Mouse (Mus musculus) heart, adult 9 months (tissue): ENCODE measurements around the gene Mdc1.
A peak's percentile ranks its signal among the peaks of the same experiment; 100 is the strongest.

Experiments
- DNase-seq, 2 experiments: peaks; one replicate each; pipeline ENCODE4 v3.0.0; 2022; ENCODE audit warnings: low spot score in 2 of 2

The Mdc1 gene

GRCm38 (mm10) chr17:35879245-35880057, 38.1 kb downstream of the Mdc1 start, which contains the start of gene Dhx16:
Dhx16 (plus strand) TSS chr17:35879819.
- DNase-seq = peak; percentile 86 to 94

GRCm38 (mm10) chr17:35882924-35883323, 41.6 kb downstream of the Mdc1 start:
- no peak for DNase-seq

GRCm38 (mm10) chr17:35883777-35884176, 42.5 kb downstream of the Mdc1 start:
- no peak for DNase-seq

- DNase-seq = no peak
Observed at GRCm38 (mm10) chr17:35887725-35888124, 46.4 kb downstream of the Mdc1 start.

- peak; percentile 92 to 95 for DNase-seq
Observed at GRCm38 (mm10) chr17:35896781-35897643, 55.7 kb downstream of the Mdc1 start, which contains the start of gene 2310061I04Rik. 2310061I04Rik (minus strand) TSS chr17:35897431.

- DNase-seq = no peak
Observed at GRCm38 (mm10) chr17:35897644-35898573, 56.6 kb downstream of the Mdc1 start.

GRCm38 (mm10) chr17:35900636-35901035, 59.3 kb downstream of the Mdc1 start:
- no peak for DNase-seq

GRCm38 (mm10) chr17:35903343-35903991, 62.2 kb downstream of the Mdc1 start:
- DNase-seq = peak in 1 of 2 experiments; percentile 63

- DNase-seq = no peak
Observed at GRCm38 (mm10) chr17:35903992-35904355, 62.7 kb downstream of the Mdc1 start.

- no peak for DNase-seq
Observed at GRCm38 (mm10) chr17:35905587-35905986, 64.3 kb downstream of the Mdc1 start.

GRCm38 (mm10) chr17:35907609-35908008, 66.3 kb downstream of the Mdc1 start:
- no peak for DNase-seq
